In genomic region chr19:37442524-37443286, GRCm38 (mm10) we compare ENCODE assay signal across 23 mouse cellular contexts. TPM values are rescaled to one million over a fixed set of nuclear protein-coding genes. Genes with fewer than 3 reads are reported as not detected.
DNase-seq lines count a peak whose midpoint lies in the region; ATAC-seq and TF ChIP-seq lines count a peak whose summit lies in the region.
"Had no signal": no experiment of that assay in that cellular context is flagged by ENCODE, and none has a peak within 500 bp of the region (broad histone marks: within the 10 kb centered on the region; RNA-seq: fewer than 3 reads in every experiment).

No protein-coding gene starts in this region.

- no peaks in the 10 kb centered on the region for H3K36me3 ChIP-seq in C2C12 (ENCODE audit: control insufficient read depth, insufficient read depth)
- H3K36me3 ChIP-seq in liver, embryonic 14.5 days (replicated peaks; ENCODE audit: control insufficient read depth, insufficient read depth, low read depth), result no peaks in the 10 kb centered on the region
- no peaks in the 10 kb centered on the region for H3K36me3 ChIP-seq in myocyte (ENCODE audit: control insufficient read depth, insufficient read depth)
- H3K36me3 ChIP-seq: heart, embryonic 12.5 days; hindbrain, embryonic 12.5 days; midbrain, embryonic 13.5 days had no signal

- H3ac ChIP-seq in C2C12 (ENCODE audit: control insufficient read depth, insufficient read length, low read depth), result no peak overlapping the region
- H3ac ChIP-seq in myocyte (ENCODE audit: control insufficient read depth, insufficient read length), result no peak overlapping the region

- no peaks in the 10 kb centered on the region for H3K79me3 ChIP-seq in C2C12 (ENCODE audit: low read depth)

- H3K4me1 ChIP-seq in liver, embryonic 14.5 days (replicated peaks; ENCODE audit: control insufficient read depth in 2 of 2, insufficient read depth in 2 of 2, low read length in 1 of 2), result peaks cover 6 to 19% of the 10 kb centered on the region in 2 experiments; a peak in 3 of 4 replicates
- H3K4me1 ChIP-seq: hindbrain, embryonic 12.5 days; midbrain, embryonic 13.5 days had no signal

- no peak for TF ChIP-seq POLR2A in myocyte (IDR thresholded peaks at IDR 0.05; ENCODE audit: insufficient read length, low read depth)

- no peaks in the 10 kb centered on the region for H3K79me2 ChIP-seq in C2C12 (ENCODE audit: control insufficient read depth, insufficient read depth)
- no peaks in the 10 kb centered on the region for H3K79me2 ChIP-seq in myocyte (ENCODE audit: control insufficient read depth, insufficient read depth)

- H3K4me3 ChIP-seq in C2C12 (ENCODE audit: insufficient read depth, poor library complexity, severe bottlenecking), result no peak overlapping the region
- no peak overlapping the region for H3K4me3 ChIP-seq in liver, embryonic 14.5 days (ENCODE audit: insufficient read depth in 1 of 2, low read depth in 2 of 2, low read length in 2 of 2)
- H3K4me3 ChIP-seq in myocyte, result no peak overlapping the region
- H3K4me3 ChIP-seq: heart, embryonic 12.5 days; hindbrain, embryonic 12.5 days; megakaryocyte, embryonic 14.5 days; midbrain, embryonic 13.5 days had no signal

- no peak for TF ChIP-seq EP300 in liver, embryonic 14.5 days (IDR thresholded peaks at IDR 0.05; ENCODE audit: low read depth)

- no peak overlapping the region for H3K9ac ChIP-seq in liver, embryonic 14.5 days (replicated peaks)
- H3K9ac ChIP-seq: heart, embryonic 12.5 days; hindbrain, embryonic 12.5 days; midbrain, embryonic 13.5 days had no signal

- DNase-seq in liver, embryonic 14.5 days (ENCODE audit: low read depth in 3 of 3, low spot score in 3 of 3), result no peak
- DNase-seq in thymus, postnatal 10 days (ENCODE audit: low spot score in 2 of 2), result no peak
- no peak for DNase-seq in cerebellum, adult 9-10 months
- no peak for DNase-seq in kidney, postnatal 14 days
- DNase-seq: cerebellum, adult 11 months; cerebellum, postnatal 14 days; gastrocnemius, postnatal 10 days; heart, adult 18-20 months; heart, postnatal 10 days; kidney, adult 11 months; lung, adult 2 months; lung, postnatal 14 days; right cerebral cortex, postnatal 14 days; thymus, postnatal 25 days had no signal

- peak; percentile 61 for ATAC-seq in common myeloid progenitor, adult 5-6 weeks (replicated peaks; ENCODE audit: low read depth, poor library complexity, severe bottlenecking)
- peak; percentile 31; the same call in 1 of the 2 replicates for ATAC-seq in liver, embryonic 14.5 days (ENCODE audit: insufficient read depth)
- ATAC-seq: forebrain, embryonic 16.5 days; midbrain, embryonic 13.5 days; Patski had no signal

- H3K4me2 ChIP-seq in liver, embryonic 14.5 days (ENCODE audit: low read depth), result no peak overlapping the region
- no peak overlapping the region for H3K4me2 ChIP-seq in myocyte (ENCODE audit: low read depth)
- H3K4me2 ChIP-seq: heart, embryonic 12.5 days; hindbrain, embryonic 12.5 days; midbrain, embryonic 13.5 days had no signal

- 17% methylated on average over 10 of the region's 10 CpGs for WGBS in liver, embryonic 14.5 days (ENCODE audit: insufficient replicate concordance)

- no peak overlapping the region for H3K27ac ChIP-seq in liver, embryonic 14.5 days
- H3K27ac ChIP-seq: hindbrain, embryonic 12.5 days; midbrain, embryonic 13.5 days had no signal

- H3K27me3 ChIP-seq in C2C12 (ENCODE audit: control insufficient read depth, insufficient read depth, insufficient read length) (no peaks in the 10 kb centered on the region), myocyte (ENCODE audit: control insufficient read depth, insufficient read depth, insufficient read length) (no peaks in the 10 kb centered on the region)
- H3K27me3 ChIP-seq in liver, embryonic 14.5 days (ENCODE audit: control insufficient read depth, insufficient read depth, low read length), result no peaks in the 10 kb centered on the region

- H3K9me3 ChIP-seq in liver, embryonic 14.5 days (ENCODE audit: control insufficient read depth, low read length), result no peaks in the 10 kb centered on the region
- H3K9me3 ChIP-seq: heart, embryonic 12.5 days; hindbrain, embryonic 12.5 days; midbrain, embryonic 13.5 days had no signal

- no peak for TF ChIP-seq CTCF in C2C12 (IDR thresholded peaks at IDR 0.05; ENCODE audit: control insufficient read depth, insufficient read depth, insufficient read length)
- no peak for TF ChIP-seq CTCF in liver, embryonic 14.5 days (IDR thresholded peaks at IDR 0.05; ENCODE audit: low read depth)

TF ChIP-seq in C2C12, 6 proteins besides CTCF, POLR2A, EP300 and RAD21:
- TF ChIP-seq MYOD1 (IDR thresholded peaks at IDR 0.05; ENCODE audit: control insufficient read depth, insufficient read length, low read depth), result no peak
- TF ChIP-seq CEBPB (IDR thresholded peaks at IDR 0.05; ENCODE audit: low read depth), result peak; percentile 41
- no peak for TF ChIP-seq MAX (IDR thresholded peaks at IDR 0.05)
- no peak for TF ChIP-seq USF1 (IDR thresholded peaks at IDR 0.05; ENCODE audit: low read depth)

TF ChIP-seq in myocyte, 11 proteins besides CTCF, POLR2A, EP300 and RAD21:
- TF ChIP-seq TCF3 (IDR thresholded peaks at IDR 0.05; ENCODE audit: insufficient read length, low read depth) (no peak), CEBPB (IDR thresholded peaks at IDR 0.05; ENCODE audit: insufficient read depth, poor library complexity, severe bottlenecking) (0 out of 2 replicates have a peak, but pooled peaks have one; percentile 25)
TF ChIP-seq in myocyte: peak in this region for 1.

RNA-seq across cellular contexts. Expression of gene Hhex, which starts 8.1 kb away (rescaled TPM):
- polyA plus RNA-seq in C2C12 (2012; fragmentation: generic; extraction: Trizol) (0.74 TPM), myocyte (2012; fragmentation: generic; extraction: Trizol) (0.44 TPM)
- 47.6 and 72.5 TPM in 2 replicates for total RNA-seq in common myeloid progenitor, adult 5-6 weeks (2017)
- 10.3 and 10.4 TPM in 2 replicates for polyA plus RNA-seq in liver, embryonic 14.5 days (2012; rRNA removed)
- 13.5 and 14.0 TPM in 2 replicates for polyA plus RNA-seq in liver, embryonic 14.5 days (2014; fragmentation: Nextera tagmentation; extraction: Ambion mirVana)
